Comparison of ENCODE assay signal across 14 mouse cellular contexts in the genomic region with DNA sequence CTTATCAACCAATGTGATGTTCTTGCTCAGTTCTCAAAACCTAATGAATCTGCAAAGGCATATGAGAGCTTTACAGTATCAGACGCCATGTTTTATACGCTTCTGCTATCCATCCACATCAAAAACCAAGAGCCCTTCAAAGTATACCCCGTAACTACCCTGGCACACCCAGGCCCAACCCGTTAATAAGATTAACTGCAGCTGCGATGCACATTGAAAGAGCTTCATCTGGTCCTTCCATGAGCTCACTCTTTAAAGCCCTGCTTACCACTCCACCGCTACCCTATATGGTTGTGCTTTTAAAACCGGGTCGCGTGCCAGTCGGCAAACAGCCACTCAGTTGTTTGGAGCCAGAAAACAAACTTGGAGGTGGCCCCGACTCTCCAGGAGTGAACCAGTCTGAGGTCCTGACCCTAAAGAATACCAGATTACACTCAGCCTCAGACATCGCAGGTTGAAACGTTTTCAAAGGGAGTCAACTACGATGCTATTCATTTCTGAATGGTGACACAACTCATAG. TPM values are rescaled to one million over a fixed set of nuclear protein-coding genes. Genes with fewer than 3 reads are reported as not detected.
A peak's percentile ranks its signal among the peaks of the same experiment; 100 is the strongest.
DNase-seq lines count a peak whose midpoint lies in the region; ATAC-seq and TF ChIP-seq lines count a peak whose summit lies in the region.
"Had no signal": no experiment of that assay in that cellular context is flagged by ENCODE, and none has a peak within 500 bp of the region (broad histone marks: within the 10 kb centered on the region; RNA-seq: fewer than 3 reads in every experiment).

No protein-coding gene starts in this region.

- no peak for TF ChIP-seq POLR2A in liver, adult 2 months (IDR thresholded peaks at IDR 0.05; ENCODE audit: extremely low read depth, insufficient read depth, low read length)

- TF ChIP-seq EP300 in liver, postnatal 0 days (IDR thresholded peaks at IDR 0.05; ENCODE audit: low read depth), result no peak

- no peak overlapping the region for H3K4me2 ChIP-seq in liver, postnatal 0 days (ENCODE audit: low read depth, low read length)
- H3K4me2 ChIP-seq in heart, embryonic 14.5 days (ENCODE audit: low read length), result no peak overlapping the region
- no peak overlapping the region for H3K4me2 ChIP-seq in limb, embryonic 15.5 days
- H3K4me2 ChIP-seq: neural tube, embryonic 15.5 days had no signal

- intact Hi-C loops in gastrocnemius, postnatal 36 days (cut with DNase I), result loop anchor here (5.0 kb wide), 1 partner anchor 47 kb away; no protein-coding TSS in a partner anchor

- H3K9ac ChIP-seq in liver, adult 2 months (ENCODE audit: low read depth, low read length), result no peak overlapping the region
- H3K9ac ChIP-seq in liver, postnatal 0 days (replicated peaks), result no peak overlapping the region
- H3K9ac ChIP-seq in heart, embryonic 14.5 days (ENCODE audit: low read length), result peak overlapping the region; percentile 30
- no peak overlapping the region for H3K9ac ChIP-seq in limb, embryonic 15.5 days
- H3K9ac ChIP-seq: forebrain, postnatal 0 days; neural tube, embryonic 15.5 days had no signal

- no peak for ATAC-seq in liver, postnatal 0 days
- no peak for ATAC-seq in heart, embryonic 14.5 days (ENCODE audit: insufficient number of reproducible peaks, insufficient read depth, low FRiP score, low read depth)
- ATAC-seq in limb, embryonic 15.5 days (ENCODE audit: insufficient number of reproducible peaks, low FRiP score, low TSS enrichment, low read depth), result no peak
- ATAC-seq: forebrain, postnatal 0 days had no signal

- no peak overlapping the region for H3K27ac ChIP-seq in liver, adult 2 months (replicated peaks; ENCODE audit: insufficient read depth, low read depth, low read length)
- H3K27ac ChIP-seq in liver, postnatal 0 days (ENCODE audit: low read depth), result no peak overlapping the region
- H3K27ac ChIP-seq in heart, embryonic 14.5 days (replicated peaks in 1 of 2; ENCODE audit: control insufficient read depth in 1 of 2, insufficient read depth in 1 of 2, low read depth in 2 of 2, low read length in 2 of 2), result peak overlapping the region; percentile 31 to 64; a peak in 1 of 4 replicates
- H3K27ac ChIP-seq in limb, embryonic 15.5 days, result peak overlapping the region; percentile 38; the same call in 1 of the 2 replicates
- H3K27ac ChIP-seq: neural tube, embryonic 15.5 days had no signal

- H3K4me1 ChIP-seq in liver, adult 2 months (ENCODE audit: control insufficient read depth, insufficient read depth, low read length), result peaks cover 48% of the 10 kb centered on the region
- peaks cover 50% of the 10 kb centered on the region for H3K4me1 ChIP-seq in liver, postnatal 0 days (ENCODE audit: insufficient read depth)
- peaks cover 66 to 92% of the 10 kb centered on the region in 2 experiments for H3K4me1 ChIP-seq in heart, embryonic 14.5 days (ENCODE audit: control insufficient read depth in 2 of 2, insufficient read depth in 2 of 2, low read length in 2 of 2)
- H3K4me1 ChIP-seq in limb, embryonic 15.5 days, result peaks cover 77% of the 10 kb centered on the region

- WGBS in liver, adult 2 months, result 41% methylated on average over 14 of the region's 14 CpGs
- 61% methylated on average over 14 of the region's 14 CpGs for WGBS in liver, postnatal 0 days (ENCODE audit: insufficient replicate concordance)
- 61% methylated on average over 14 of the region's 14 CpGs for WGBS in heart, embryonic 14.5 days
- 50% methylated on average over 14 of the region's 14 CpGs for WGBS in limb, embryonic 15.5 days

- H3K9me3 ChIP-seq in liver, postnatal 0 days (ENCODE audit: low read length), result no peaks in the 10 kb centered on the region
- no peaks in the 10 kb centered on the region for H3K9me3 ChIP-seq in heart, embryonic 14.5 days (ENCODE audit: control insufficient read depth, low read length)
- H3K9me3 ChIP-seq in limb, embryonic 15.5 days, result no peaks in the 10 kb centered on the region
- H3K9me3 ChIP-seq: megakaryocyte, embryonic 14.5 days; neural tube, embryonic 15.5 days had no signal

- no peaks in the 10 kb centered on the region for H3K36me3 ChIP-seq in liver, adult 2 months (ENCODE audit: control insufficient read depth, insufficient read depth, low read length)
- H3K36me3 ChIP-seq in liver, postnatal 0 days (replicated peaks; ENCODE audit: insufficient read depth, low read length), result no peaks in the 10 kb centered on the region; the same call in 1 of the 2 replicates
- no peaks in the 10 kb centered on the region for H3K36me3 ChIP-seq in heart, embryonic 14.5 days (ENCODE audit: control insufficient read depth, insufficient read depth, low read length)
- H3K36me3 ChIP-seq in limb, embryonic 15.5 days, result no peaks in the 10 kb centered on the region
- H3K36me3 ChIP-seq: neural tube, embryonic 15.5 days had no signal

- peak; percentile 48 for DNase-seq in gastrocnemius, postnatal 10 days
- no peak for DNase-seq in gastrocnemius, postnatal 36 days
- DNase-seq in liver, adult 2 months (ENCODE audit: extremely low read depth, low read depth, low spot score), result peak; percentile 50
- no peak for DNase-seq in liver, postnatal 0 days
- DNase-seq in right cerebral cortex, postnatal 25 days, result no peak
- no peak for DNase-seq in thymus, postnatal 36 days
- DNase-seq: adrenal gland, postnatal 14 days; forebrain, postnatal 0 days; kidney, adult 2 months; liver had no signal

- H3K4me3 ChIP-seq in liver, adult 2 months (ENCODE audit: insufficient read depth, low read depth, low read length), result no peak overlapping the region
- H3K4me3 ChIP-seq in liver, postnatal 0 days (ENCODE audit: low read depth, low read length), result no peak overlapping the region
- H3K4me3 ChIP-seq in heart, embryonic 14.5 days (ENCODE audit: control insufficient read depth in 1 of 2, insufficient read depth in 1 of 2, low read depth in 1 of 2, low read length in 2 of 2), result no peak overlapping the region
- no peak overlapping the region for H3K4me3 ChIP-seq in limb, embryonic 15.5 days
- H3K4me3 ChIP-seq: megakaryocyte, embryonic 14.5 days; neural tube, embryonic 15.5 days had no signal

- no peaks in the 10 kb centered on the region for H3K27me3 ChIP-seq in liver, adult 2 months (ENCODE audit: control insufficient read depth, insufficient read depth, low read length)
- no peaks in the 10 kb centered on the region for H3K27me3 ChIP-seq in liver, postnatal 0 days (ENCODE audit: insufficient read depth, low read length)
- no peaks in the 10 kb centered on the region for H3K27me3 ChIP-seq in heart, embryonic 14.5 days (ENCODE audit: control insufficient read depth, insufficient read depth, low read length)
- no peaks in the 10 kb centered on the region for H3K27me3 ChIP-seq in limb, embryonic 15.5 days
- H3K27me3 ChIP-seq: neural tube, embryonic 15.5 days had no signal

- H3K79me2 ChIP-seq in liver, adult 2 months (ENCODE audit: control insufficient read depth, insufficient read depth, low read length), result peaks cover 55% of the 10 kb centered on the region

- TF ChIP-seq CTCF in liver, adult 2 months (IDR thresholded peaks at IDR 0.05; ENCODE audit: low read depth, low read length), result no peak
- TF ChIP-seq CTCF in liver, postnatal 0 days (IDR thresholded peaks at IDR 0.05; ENCODE audit: low read depth), result no peak

RNA-seq across cellular contexts. Expression of gene Rassf3, which starts 50.6 kb away (rescaled TPM):
- 10 to 100 TPM; 53.4 to 54.4 TPM for total RNA-seq in gastrocnemius, postnatal 10 days (2021)
- 10 to 100 TPM; 38.5 to 41.2 TPM for total RNA-seq in gastrocnemius, postnatal 36 days (2021)
- total RNA-seq in liver, adult 2 months (2014; rRNA removed), result 13.4 and 18.7 TPM in 2 replicates
- 20.0 and 22.2 TPM in 2 replicates for polyA plus RNA-seq in liver, adult 2 months (2012; rRNA removed)
- polyA plus RNA-seq in liver, postnatal 0 days (2015; fragmentation: Nextera tagmentation; extraction: Ambion mirVana), result 16.4 and 16.6 TPM in 2 replicates
- polyA plus RNA-seq in heart, embryonic 14.5 days (2014; fragmentation: Nextera tagmentation; extraction: Ambion mirVana), result 25.1 and 25.3 TPM in 2 replicates
- polyA plus RNA-seq in limb, embryonic 15.5 days (2015; fragmentation: Nextera tagmentation; extraction: Ambion mirVana), result 17.3 and 17.8 TPM in 2 replicates

Comparison
In these comparisons a context has a peak if more than half of its experiments do, and no peak if none do; other contexts are left out.
1. DNase-seq: peak in gastrocnemius, postnatal 10 days (single experiment) and liver, adult 2 months (single experiment); none in gastrocnemius, postnatal 36 days (0 of 2), liver, postnatal 0 days (single experiment), right cerebral cortex, postnatal 25 days (single experiment) and thymus, postnatal 36 days (0 of 2).
2. H3K27ac ChIP-seq: peak in heart, embryonic 14.5 days (2 of 2) and limb, embryonic 15.5 days (single experiment); none in liver, adult 2 months (single experiment) and liver, postnatal 0 days (single experiment).